Mouse (Mus musculus) megakaryocyte, embryonic 14.5 days (primary cell): ENCODE data around the gene Bbox1.

ENCODE experiments used
- FLI1 ChIP-seq: IDR thresholded peaks from 2 replicates; pipeline ENCODE4 v1.6.1; 2012; ENCODE audit warnings: low read length, inconsistent platforms, mixed read lengths
- GATA1 ChIP-seq: IDR thresholded peaks from 3 replicates; pipeline ENCODE4 v1.6.1; 2012; ENCODE audit warnings: mixed read lengths, low read length, inconsistent platforms, borderline replicate concordance

GRCm38 (mm10) chr2:110302261-110302660, 12.1 kb downstream of the Bbox1 start:
- TF ChIP-seq GATA1 (no peak), FLI1 (no peak)
